Mouse (Mus musculus) embryonic facial prominence, embryonic 11.5 days (tissue): ENCODE data around the gene 4931422A03Rik. TPM values are rescaled to one million over a fixed set of nuclear protein-coding genes. Genes with fewer than 3 reads are reported as not detected.

Experiments used
- ATAC-seq: fragments of 200-750 bp; cut with Nextera tagmentation; replicated peaks from 2 replicates; pipeline ENCODE4 v1.8.0; 2017; ENCODE audit warnings: low read depth; ENCODE audit not compliant: insufficient number of reproducible peaks, low FRiP score, low TSS enrichment
- DNase-seq: peaks from one replicate; pipeline ENCODE4 v3.0.0-alpha.2; 2015; ENCODE audit warnings: low spot score
- H3K27ac ChIP-seq: fragments of 300-500 bp; sonication (generic); replicated peaks from 2 replicates; pipeline ENCODE4 v1.5.1; 2014; ENCODE audit warnings: mild to moderate bottlenecking, low read depth, low read length, control low read depth
- H3K27me3 ChIP-seq: fragments of 300-500 bp; sonication (generic); 2 replicates; pipeline ENCODE4 v1.6.1; 2014; ENCODE audit warnings: mild to moderate bottlenecking, low read length, moderate library complexity, mixed read lengths; ENCODE audit not compliant: control insufficient read depth, insufficient read depth
- H3K36me3 ChIP-seq: fragments of 300-500 bp; sonication (generic); replicated peaks from 2 replicates; pipeline ENCODE4 v1.6.1; 2014; ENCODE audit warnings: low read depth, mild to moderate bottlenecking, low read length, moderate library complexity, mixed read lengths; ENCODE audit not compliant: control insufficient read depth, insufficient read depth
- H3K4me1 ChIP-seq: fragments of 300-500 bp; sonication (generic); 2 replicates; pipeline ENCODE4 v1.6.1; 2014; ENCODE audit warnings: low read length, mixed read lengths; ENCODE audit not compliant: control insufficient read depth, insufficient read depth
- H3K4me2 ChIP-seq: fragments of 300-500 bp; sonication (generic); 2 replicates; pipeline ENCODE4 v1.6.1; 2014; ENCODE audit warnings: low read depth, mild to moderate bottlenecking, control low read depth, low read length, moderate library complexity
- H3K4me3 ChIP-seq: fragments of 300-500 bp; sonication (generic); 2 replicates; pipeline ENCODE4 v1.5.1; 2014; ENCODE audit warnings: low read depth, low read length, control low read depth
- H3K9ac ChIP-seq: fragments of 300-500 bp; sonication (generic); replicated peaks from 2 replicates; pipeline ENCODE4 v1.6.1; 2014; ENCODE audit warnings: mild to moderate bottlenecking, control low read depth, low read length
- H3K9me3 ChIP-seq: fragments of 300-500 bp; sonication (generic); replicated peaks from 2 replicates; pipeline ENCODE4 v1.6.1; 2016; ENCODE audit warnings: mild to moderate bottlenecking, low read length, inconsistent platforms, mixed read lengths; ENCODE audit not compliant: control insufficient read depth
- WGBS: fragments of 180-500 bp; shearing (Covaris S2); extraction: QIAGEN DNeasy Blood & Tissue Kit; methylation state at CpG from one replicate; pipeline ENCODE4 v1.1.7; 2014; 5-methylcytosine and 5-hydroxymethylcytosine counted together
- polyA plus RNA-seq: library from polyadenylated mRNA; unstranded; fragments of >200 nt; fragmentation: Nextera tagmentation; extraction: Ambion mirVana; gene quantifications from 2 replicates; pipeline ENCODE4 v1.2.1, GENCODE M21; 2014

4931422A03Rik gene
- polyA plus RNA-seq, 1 experiment from 2014 or later = 1.1 TPM

- no peak overlapping the region for H3K9ac ChIP-seq
- no peaks in the 10 kb centered on the region for H3K9me3 ChIP-seq
- H3K4me3 ChIP-seq = no peak overlapping the region
- H3K36me3 ChIP-seq = no peaks in the 10 kb centered on the region
- H3K27me3 ChIP-seq = no peaks in the 10 kb centered on the region
- DNase-seq = no peak
- ATAC-seq = no peak
- no peak overlapping the region for H3K4me2 ChIP-seq
- no peak overlapping the region for H3K27ac ChIP-seq
- 90% methylated on average over 6 of the region's 6 CpGs for WGBS
- H3K4me1 ChIP-seq = no peaks in the 10 kb centered on the region
Measured at GRCm38 (mm10) chr2:103959574-103959973, 68.6 kb downstream of the 4931422A03Rik start.

GRCm38 (mm10) chr2:103959066-103959465 lies 69.1 kb downstream of the 4931422A03Rik start:
- WGBS = 94% methylated on average over 5 of the region's 5 CpGs
- H3K4me2 ChIP-seq = no peak overlapping the region
- DNase-seq = no peak
- no peak overlapping the region for H3K4me3 ChIP-seq
- no peak for ATAC-seq
- no peaks in the 10 kb centered on the region for H3K27me3 ChIP-seq
- H3K9me3 ChIP-seq = no peaks in the 10 kb centered on the region
- H3K9ac ChIP-seq = no peak overlapping the region
- H3K27ac ChIP-seq = no peak overlapping the region
- no peaks in the 10 kb centered on the region for H3K36me3 ChIP-seq
- no peaks in the 10 kb centered on the region for H3K4me1 ChIP-seq

- Histone ChIP-seq H3K4me2 (no peak overlapping the region), H3K27ac (no peak overlapping the region), H3K9me3 (no peaks in the 10 kb centered on the region), H3K36me3 (no peaks in the 10 kb centered on the region), H3K4me3 (no peak overlapping the region), H3K9ac (no peak overlapping the region), H3K4me1 (no peaks in the 10 kb centered on the region), H3K27me3 (no peaks in the 10 kb centered on the region)
- WGBS = 71% methylated on average over 3 of the region's 3 CpGs
- no peak for ATAC-seq
- DNase-seq = no peak
Measured at GRCm38 (mm10) chr2:103958634-103959033, 69.5 kb downstream of the 4931422A03Rik start.

- no peak for DNase-seq
- H3K9me3 ChIP-seq = no peaks in the 10 kb centered on the region
- no peak within 1 kb of the TSS for H3K4me2 ChIP-seq
- no peaks in the 10 kb centered on the region for H3K36me3 ChIP-seq
- 68% methylated on average over 10 of the region's 10 CpGs for WGBS
- no peak for ATAC-seq
- H3K9ac ChIP-seq = no peak within 1 kb of the TSS
- H3K27ac ChIP-seq = no peak within 1 kb of the TSS
- no peaks in the 10 kb centered on the region for H3K27me3 ChIP-seq
- H3K4me1 ChIP-seq = no peaks in the 10 kb centered on the region
- H3K4me3 ChIP-seq = no peak within 1 kb of the TSS
Measured at GRCm38 (mm10) chr2:103957649-103958546, 70.3 kb downstream of the 4931422A03Rik start, which contains the start of gene Lmo2. Lmo2 (plus strand) TSS chr2:103957986.

GRCm38 (mm10) chr2:103956867-103957266 lies 71.3 kb downstream of the 4931422A03Rik start:
- Histone ChIP-seq H3K9ac (no peak overlapping the region), H3K27ac (no peak overlapping the region), H3K4me3 (no peak overlapping the region), H3K4me2 (no peak overlapping the region), H3K27me3 (no peaks in the 10 kb centered on the region), H3K9me3 (no peaks in the 10 kb centered on the region), H3K4me1 (no peaks in the 10 kb centered on the region), H3K36me3 (no peaks in the 10 kb centered on the region)
- no peak for DNase-seq
- 73% methylated on average over 6 of the region's 6 CpGs for WGBS
- ATAC-seq = no peak

- Histone ChIP-seq H3K36me3 (no peaks in the 10 kb centered on the region), H3K27me3 (no peaks in the 10 kb centered on the region), H3K4me1 (no peaks in the 10 kb centered on the region), H3K27ac (no peak overlapping the region), H3K9ac (no peak overlapping the region), H3K4me2 (no peak overlapping the region), H3K4me3 (no peak overlapping the region), H3K9me3 (no peaks in the 10 kb centered on the region)
- DNase-seq (no peak), ATAC-seq (no peak)
- WGBS = 77% methylated on average over 3 of the region's 3 CpGs
Measured at GRCm38 (mm10) chr2:103955714-103956113, 72.4 kb downstream of the 4931422A03Rik start.

- WGBS = 86% methylated on average over 6 of the region's 6 CpGs
- no peak overlapping the region for H3K4me3 ChIP-seq
- no peak for DNase-seq
- no peak overlapping the region for H3K27ac ChIP-seq
- H3K4me2 ChIP-seq = no peak overlapping the region
- no peaks in the 10 kb centered on the region for H3K9me3 ChIP-seq
- no peak for ATAC-seq
- H3K4me1 ChIP-seq = no peaks in the 10 kb centered on the region
- no peaks in the 10 kb centered on the region for H3K27me3 ChIP-seq
- H3K9ac ChIP-seq = no peak overlapping the region
- no peaks in the 10 kb centered on the region for H3K36me3 ChIP-seq
Measured at GRCm38 (mm10) chr2:103953050-103953835, 74.9 kb downstream of the 4931422A03Rik start.
